Mouse (Mus musculus) midbrain, embryonic 12.5 days (tissue): ENCODE measurements at regions not wholly inside any gene's neighbourhood (a gene's known extent, or its start where the extent isn't known, plus 50 kb on each side); places are given as distances from the start of the nearest gene placed in this dataset.

ENCODE experiments used
- ATAC-seq: fragments of 200-750 bp; cut with Nextera tagmentation; 2 replicates; pipeline ENCODE4 v1.8.0; 2017; ENCODE audit warnings: low read depth, moderate TSS enrichment, moderate library complexity; ENCODE audit not compliant: low FRiP score
- H3K27ac ChIP-seq: fragments of 300-500 bp; sonication (generic); replicated peaks from 2 replicates; pipeline ENCODE4 v1.5.1; 2016; ENCODE audit warnings: mild to moderate bottlenecking
- H3K27me3 ChIP-seq: fragments of 300-500 bp; sonication (generic); 2 replicates; pipeline ENCODE4 v1.6.1; 2016; ENCODE audit warnings: mild to moderate bottlenecking
- H3K36me3 ChIP-seq: fragments of 300-500 bp; sonication (generic); 2 replicates; pipeline ENCODE4 v1.6.1; 2016
- H3K4me1 ChIP-seq: fragments of 300-500 bp; sonication (generic); 2 replicates; pipeline ENCODE4 v1.6.1; 2016
- H3K4me2 ChIP-seq: fragments of 300-500 bp; sonication (generic); replicated peaks from 2 replicates; pipeline ENCODE4 v1.6.1; 2016; ENCODE audit warnings: mild to moderate bottlenecking, moderate library complexity
- H3K4me3 ChIP-seq: fragments of 300-500 bp; sonication (generic); 2 replicates; pipeline ENCODE4 v1.5.1; 2016; ENCODE audit warnings: mild to moderate bottlenecking
- H3K9ac ChIP-seq: fragments of 300-500 bp; sonication (generic); replicated peaks from 2 replicates; pipeline ENCODE4 v1.6.1; 2016; ENCODE audit warnings: mild to moderate bottlenecking, moderate library complexity
- H3K9me3 ChIP-seq: fragments of 300-500 bp; sonication (generic); 2 replicates; pipeline ENCODE4 v1.6.1; 2016; ENCODE audit warnings: mild to moderate bottlenecking
- WGBS: fragments of 180-500 bp; shearing (Covaris S2); methylation state at CpG from one replicate; pipeline ENCODE4 v1.1.7; 2016; 5-methylcytosine and 5-hydroxymethylcytosine counted together

- Histone ChIP-seq H3K9me3 (no peaks in the 10 kb centered on the region), H3K27me3 (no peaks in the 10 kb centered on the region), H3K4me3 (no peak overlapping the region), H3K4me2 (no peak overlapping the region), H3K9ac (no peak overlapping the region), H3K4me1 (no peaks in the 10 kb centered on the region), H3K27ac (no peak overlapping the region), H3K36me3 (no peaks in the 10 kb centered on the region)
- ATAC-seq = no peak
- WGBS = 92% methylated on average over 3 of the region's 3 CpGs
Observed at GRCm38 (mm10) chr14:28626951-28627350, 122.4 kb downstream of the Wnt5a start.

DNA sequence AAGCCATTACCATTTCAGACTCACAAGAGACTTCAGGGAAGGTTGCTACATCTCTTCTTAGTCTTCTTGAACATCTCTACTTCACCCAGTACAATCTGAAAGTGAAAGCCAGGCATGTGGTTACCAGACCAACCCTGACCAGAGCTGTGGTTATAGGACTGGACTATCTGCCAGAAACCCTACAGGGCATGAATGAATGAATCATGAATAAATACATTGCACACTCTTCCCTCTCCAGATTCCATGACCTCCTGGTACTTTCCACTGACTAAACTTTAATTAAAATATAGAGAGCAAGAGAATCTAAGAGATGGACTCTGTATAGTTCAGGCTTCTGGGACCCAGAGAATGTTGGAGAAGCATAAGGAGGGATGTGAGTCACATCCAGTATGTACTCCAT lies 130.6 kb downstream of the Wnt5a start:
- H3K4me3 ChIP-seq = no peak overlapping the region
- no peak overlapping the region for H3K9ac ChIP-seq
- H3K4me2 ChIP-seq = no peak overlapping the region
- no peaks in the 10 kb centered on the region for H3K36me3 ChIP-seq
- no peaks in the 10 kb centered on the region for H3K27me3 ChIP-seq
- H3K4me1 ChIP-seq = no peaks in the 10 kb centered on the region
- no peaks in the 10 kb centered on the region for H3K9me3 ChIP-seq
- ATAC-seq = no peak
- H3K27ac ChIP-seq = no peak overlapping the region

DNA sequence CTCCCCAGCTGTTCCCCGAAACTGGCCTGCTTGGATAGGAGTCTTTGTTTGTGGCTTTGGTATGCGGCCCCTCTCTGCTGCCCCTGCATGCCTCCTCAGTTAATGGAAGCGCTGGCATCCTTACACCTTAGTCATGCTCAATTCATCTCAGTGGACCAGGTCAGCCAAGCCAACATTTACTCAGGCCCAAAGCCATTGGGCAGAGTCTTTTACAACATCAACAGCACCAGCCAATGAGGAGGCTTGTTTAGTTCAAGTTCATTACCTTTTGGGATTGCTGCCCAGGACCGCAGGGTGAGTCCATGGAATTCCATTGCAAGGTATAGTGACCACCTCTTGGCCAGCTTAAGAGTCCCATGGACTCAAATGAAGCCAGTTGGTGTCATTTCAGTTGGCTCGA lies 134.5 kb downstream of the Wnt5a start:
- H3K27ac ChIP-seq = no peak overlapping the region
- no peaks in the 10 kb centered on the region for H3K36me3 ChIP-seq
- no peaks in the 10 kb centered on the region for H3K4me1 ChIP-seq
- no peak overlapping the region for H3K4me3 ChIP-seq
- H3K4me2 ChIP-seq = no peak overlapping the region
- H3K27me3 ChIP-seq = no peaks in the 10 kb centered on the region
- no peaks in the 10 kb centered on the region for H3K9me3 ChIP-seq
- no peak for ATAC-seq
- WGBS = 87% methylated on average over 5 of the region's 5 CpGs
- H3K9ac ChIP-seq = no peak overlapping the region

- no peaks in the 10 kb centered on the region for H3K4me1 ChIP-seq
- 88% methylated on average over 2 of the region's 2 CpGs for WGBS
- H3K36me3 ChIP-seq = no peaks in the 10 kb centered on the region
- no peak overlapping the region for H3K9ac ChIP-seq
- H3K4me2 ChIP-seq = no peak overlapping the region
- no peak overlapping the region for H3K4me3 ChIP-seq
- no peaks in the 10 kb centered on the region for H3K27me3 ChIP-seq
- H3K27ac ChIP-seq = no peak overlapping the region
- H3K9me3 ChIP-seq = no peaks in the 10 kb centered on the region
- ATAC-seq = no peak
Observed at GRCm38 (mm10) chr14:28645807-28646206, 141.3 kb downstream of the Wnt5a start.

DNA sequence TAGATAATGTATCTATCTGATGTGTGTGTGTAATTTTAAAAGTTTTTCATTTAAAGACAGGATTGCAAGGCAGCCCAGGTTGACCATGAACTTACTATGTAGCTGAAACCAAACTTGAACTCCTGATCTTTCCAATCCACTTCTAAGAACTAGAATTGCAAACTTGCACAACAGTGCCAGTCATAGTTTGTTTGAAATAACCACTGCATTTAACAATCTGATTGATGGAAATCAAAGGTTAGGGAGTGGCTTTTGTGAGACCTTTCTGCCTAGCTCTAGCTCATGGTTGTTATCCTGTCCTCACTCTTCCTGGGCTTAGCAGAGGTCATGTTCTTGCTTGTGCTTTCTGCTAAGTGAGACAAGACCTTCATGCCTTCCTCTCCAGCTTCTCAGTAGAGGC lies 144.9 kb downstream of the Wnt5a start:
- no peaks in the 10 kb centered on the region for H3K4me1 ChIP-seq
- H3K36me3 ChIP-seq = no peaks in the 10 kb centered on the region
- no peak overlapping the region for H3K27ac ChIP-seq
- no peaks in the 10 kb centered on the region for H3K27me3 ChIP-seq
- no peak for ATAC-seq
- no peak overlapping the region for H3K4me3 ChIP-seq
- no peaks in the 10 kb centered on the region for H3K9me3 ChIP-seq
- H3K4me2 ChIP-seq = no peak overlapping the region
- H3K9ac ChIP-seq = no peak overlapping the region

DNA sequence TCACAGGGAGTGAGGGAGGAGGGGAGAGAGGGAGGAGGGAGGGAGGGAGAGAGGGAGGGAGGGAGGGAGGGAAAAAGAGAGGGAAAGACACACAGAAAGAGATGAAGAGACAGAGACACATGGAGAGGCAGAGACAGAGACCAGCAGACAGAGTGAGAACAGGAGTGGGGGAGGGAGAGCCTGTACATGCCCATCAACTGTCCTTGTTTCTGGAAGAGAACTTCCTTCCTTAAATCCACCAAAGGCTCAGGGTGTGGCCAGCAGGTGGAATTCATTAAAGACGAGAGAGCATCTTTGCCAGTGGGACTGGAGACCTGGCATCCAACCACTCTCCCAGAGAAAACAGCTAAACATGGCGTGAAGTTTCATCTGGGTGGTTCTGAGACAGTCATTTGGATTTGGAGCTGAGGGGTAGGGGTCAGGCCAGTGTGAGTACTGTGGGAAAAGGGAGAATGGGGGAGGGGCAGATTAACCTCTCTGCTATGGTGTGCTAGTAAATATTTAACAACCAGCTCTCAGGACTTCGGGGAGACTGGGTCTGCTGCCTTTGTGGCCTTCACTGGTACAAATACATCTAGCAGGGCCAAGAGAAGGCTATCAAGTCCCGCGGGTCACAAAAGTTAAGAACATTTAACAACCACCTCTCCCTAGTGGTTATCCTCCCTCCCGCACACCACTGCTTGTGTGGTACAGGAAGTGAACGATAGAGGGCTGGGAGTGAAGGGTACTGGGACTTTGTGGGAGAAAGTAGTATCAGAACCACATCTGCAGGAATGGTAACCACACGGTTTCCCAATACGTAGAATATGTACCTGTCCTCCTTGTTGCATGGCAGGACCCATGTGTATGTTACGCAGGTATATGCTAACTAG lies 148.7 kb downstream of the Wnt5a start:
- Histone ChIP-seq H3K9me3 (no peaks in the 10 kb centered on the region), H3K4me3 (no peak overlapping the region), H3K9ac (no peak overlapping the region), H3K27ac (no peak overlapping the region), H3K4me1 (no peaks in the 10 kb centered on the region), H3K27me3 (no peaks in the 10 kb centered on the region), H3K4me2 (no peak overlapping the region), H3K36me3 (no peaks in the 10 kb centered on the region)
- no peak for ATAC-seq
- WGBS = 80% methylated on average over 10 of the region's 10 CpGs

- 94% methylated on average over 8 of the region's 8 CpGs for WGBS
Observed at GRCm38 (mm10) chr14:28657216-28657615, 152.7 kb downstream of the Wnt5a start.

DNA sequence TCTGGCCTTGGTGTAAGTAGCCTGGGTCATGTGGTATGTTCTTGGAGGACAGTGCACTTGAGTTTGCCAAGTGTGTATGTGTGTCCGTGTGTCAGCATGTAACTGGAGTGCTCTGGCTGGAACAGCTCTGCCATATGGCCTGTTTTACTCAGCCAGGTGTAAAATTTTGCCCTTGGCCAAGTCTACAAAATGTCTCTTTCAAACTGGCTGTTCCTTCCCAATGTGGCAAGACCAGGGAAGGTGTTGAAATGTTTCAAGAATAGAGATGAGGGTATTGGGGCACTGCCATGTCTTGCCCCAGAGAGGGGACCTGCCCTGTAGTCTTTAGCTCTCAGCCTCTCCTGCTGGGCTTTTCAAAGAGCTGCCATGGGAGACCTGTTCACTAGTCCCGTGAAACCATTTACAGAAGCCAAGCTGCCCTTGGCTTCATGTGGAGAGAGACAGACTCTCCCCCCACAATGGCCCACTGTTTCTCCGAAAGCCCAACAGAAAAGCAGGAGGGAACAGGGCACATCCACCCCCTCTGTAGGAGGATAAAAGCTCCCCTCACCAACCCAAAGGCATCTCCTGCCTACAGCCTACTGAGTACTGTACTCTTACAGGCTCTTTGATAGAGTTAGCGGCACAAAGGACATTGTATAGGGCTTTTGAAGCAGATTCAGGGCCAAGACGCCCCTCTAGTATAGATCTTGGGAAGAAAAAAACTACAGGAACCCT lies 156.5 kb downstream of the Wnt5a start:
- no peak for ATAC-seq
- no peak overlapping the region for H3K27ac ChIP-seq
- H3K9me3 ChIP-seq = no peaks in the 10 kb centered on the region
- WGBS = 52% methylated on average over 5 of the region's 5 CpGs
- no peak overlapping the region for H3K4me3 ChIP-seq
- no peaks in the 10 kb centered on the region for H3K27me3 ChIP-seq
- no peak overlapping the region for H3K9ac ChIP-seq
- H3K4me1 ChIP-seq = 0 out of 2 replicates have a peak, but pooled peaks cover 3% of the 10 kb centered on the region
- H3K36me3 ChIP-seq = no peaks in the 10 kb centered on the region
- H3K4me2 ChIP-seq = no peak overlapping the region

More at GRCm38 (mm10) chr14:28657216-28657615, 152.7 kb downstream of the Wnt5a start:
- Histone ChIP-seq H3K27ac (no peak overlapping the region), H3K4me2 (no peak overlapping the region), H3K9ac (no peak overlapping the region), H3K4me3 (no peak overlapping the region), H3K36me3 (no peaks in the 10 kb centered on the region), H3K4me1 (no peaks in the 10 kb centered on the region), H3K27me3 (no peaks in the 10 kb centered on the region), H3K9me3 (no peaks in the 10 kb centered on the region)
- no peak for ATAC-seq

- H3K4me3 ChIP-seq = no peak overlapping the region
- no peaks in the 10 kb centered on the region for H3K27me3 ChIP-seq
- no peaks in the 10 kb centered on the region for H3K36me3 ChIP-seq
- H3K4me1 ChIP-seq = 0 out of 2 replicates have a peak, but pooled peaks cover 3% of the 10 kb centered on the region
- no peak for ATAC-seq
- 100% methylated on average over 1 of the region's 1 CpGs for WGBS
- H3K9ac ChIP-seq = no peak overlapping the region
- H3K9me3 ChIP-seq = no peaks in the 10 kb centered on the region
- no peak overlapping the region for H3K27ac ChIP-seq
- H3K4me2 ChIP-seq = no peak overlapping the region
Observed at GRCm38 (mm10) chr14:28663316-28663715, 158.8 kb downstream of the Wnt5a start.

DNA sequence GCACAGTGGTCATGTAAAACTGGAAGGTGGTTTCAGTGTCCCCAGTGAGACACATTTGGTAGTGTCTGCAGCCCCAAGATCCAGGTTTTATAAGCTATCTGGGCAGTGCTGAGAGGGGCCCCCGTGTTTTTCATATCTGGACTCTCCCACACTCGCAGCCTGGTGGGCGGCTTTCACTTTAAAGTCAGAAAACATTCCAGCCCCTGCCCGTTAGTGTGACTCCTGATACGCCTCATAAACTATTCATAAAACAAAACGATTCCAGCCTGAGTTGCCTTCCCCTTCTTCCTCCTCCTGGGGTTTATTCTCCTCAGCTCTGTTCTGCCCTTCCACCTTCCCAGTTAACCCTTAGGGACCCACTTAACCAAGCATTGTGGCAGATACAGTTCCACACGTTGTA lies 159.6 kb downstream of the Wnt5a start:
- Histone ChIP-seq H3K4me2 (no peak overlapping the region), H3K4me1 (0 out of 2 replicates have a peak, but pooled peaks cover 3% of the 10 kb centered on the region), H3K9ac (no peak overlapping the region), H3K27me3 (no peaks in the 10 kb centered on the region), H3K9me3 (no peaks in the 10 kb centered on the region), H3K4me3 (no peak overlapping the region), H3K27ac (no peak overlapping the region), H3K36me3 (no peaks in the 10 kb centered on the region)
- ATAC-seq = no peak
- 44% methylated on average over 7 of the region's 7 CpGs for WGBS

DNA sequence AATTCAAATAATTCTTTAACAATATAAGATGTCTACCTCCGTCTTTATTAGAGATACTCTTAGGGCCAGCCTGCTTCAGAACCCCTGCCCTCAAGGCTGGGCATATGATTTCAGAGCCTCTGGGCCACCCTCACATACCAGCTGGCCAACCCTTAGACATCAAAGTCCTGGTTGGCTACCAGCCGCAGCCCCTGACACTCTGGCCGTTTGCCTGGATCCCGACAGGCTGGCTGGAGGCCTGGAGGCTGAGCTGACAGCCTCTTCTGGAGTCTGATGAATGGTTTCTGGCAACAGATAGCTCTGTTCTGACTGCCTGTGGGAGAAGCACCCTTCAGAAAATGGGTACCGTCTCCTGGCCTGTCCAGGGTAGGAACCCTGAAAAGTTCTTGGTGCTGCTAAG lies 170.9 kb downstream of the Wnt5a start:
- H3K9me3 ChIP-seq = no peaks in the 10 kb centered on the region
- no peak overlapping the region for H3K9ac ChIP-seq
- no peaks in the 10 kb centered on the region for H3K27me3 ChIP-seq
- no peak overlapping the region for H3K4me3 ChIP-seq
- H3K4me2 ChIP-seq = no peak overlapping the region
- no peak overlapping the region for H3K27ac ChIP-seq
- ATAC-seq = no peak
- no peaks in the 10 kb centered on the region for H3K4me1 ChIP-seq
- 88% methylated on average over 5 of the region's 5 CpGs for WGBS
- H3K36me3 ChIP-seq = no peaks in the 10 kb centered on the region

DNA sequence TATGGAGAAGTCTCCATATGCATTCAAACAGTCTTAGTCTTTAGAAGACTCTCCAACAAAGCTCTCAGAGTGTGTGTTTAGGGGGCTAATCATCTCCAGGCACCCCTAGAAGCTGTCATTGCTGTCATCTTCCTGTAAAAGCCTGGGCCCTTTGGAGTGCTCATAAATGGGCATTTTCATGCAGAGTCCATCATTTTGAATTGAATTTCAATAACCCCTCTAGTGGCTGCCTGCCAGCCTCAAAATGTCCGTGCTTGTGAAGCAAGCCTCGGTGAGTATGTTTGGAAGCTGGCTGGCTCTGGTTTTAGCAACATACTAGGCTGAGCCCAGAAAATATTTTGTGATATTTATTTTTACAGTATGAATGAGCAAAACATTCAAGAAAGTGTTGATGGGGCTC lies 195.2 kb downstream of the Wnt5a start:
- no peak overlapping the region for H3K4me3 ChIP-seq

More for the DNA sequence above, 195.2 kb downstream of the Wnt5a start:
- ATAC-seq = no peak
- H3K9ac ChIP-seq = no peak overlapping the region
- no peaks in the 10 kb centered on the region for H3K27me3 ChIP-seq
- H3K27ac ChIP-seq = no peak overlapping the region
- no peaks in the 10 kb centered on the region for H3K9me3 ChIP-seq
- 75% methylated on average over 2 of the region's 2 CpGs for WGBS
- no peak overlapping the region for H3K4me2 ChIP-seq
- no peaks in the 10 kb centered on the region for H3K4me1 ChIP-seq
- no peaks in the 10 kb centered on the region for H3K36me3 ChIP-seq
